Mouse (Mus musculus) lung, adult 2 months (tissue): ENCODE results near the gene Ranbp9.

Experiments used
- CTCF ChIP-seq: fragments of 200-500 bp; IDR thresholded peaks from 2 replicates; pipeline ENCODE4 v1.5.1; 2011; ENCODE audit warnings: mild to moderate bottlenecking, low read length, control low read depth; ENCODE audit not compliant: insufficient read depth
- POLR2A ChIP-seq: fragments of 200-500 bp; IDR thresholded peaks from 2 replicates; pipeline ENCODE4 v1.6.1; 2011; ENCODE audit warnings: low read depth, mild to moderate bottlenecking, control low read depth, low read length, borderline replicate concordance; ENCODE audit errors: extremely low read depth

- TF ChIP-seq CTCF = no peak
- no peak for TF ChIP-seq POLR2A
Measured at GRCm38 (mm10) chr13:43450686-43451085, 30.4 kb downstream of the Ranbp9 start.
